Mouse (Mus musculus) testis, adult 2 months (tissue): Measurements from ENCODE around the gene Rab5a. TPM values are rescaled to one million over a fixed set of nuclear protein-coding genes. Genes with fewer than 3 reads are reported as not detected.
"Not testable (repeated sequence)": the region's sequence is repeated elsewhere in the genome, so short reads cannot be mapped to it uniquely, and the experiment has no call there.

Source experiments
- H3K27ac ChIP-seq: fragments of 200-500 bp; 2 replicates; pipeline ENCODE4 v1.5.1; 2012; ENCODE audit warnings: low read depth, low read length; ENCODE audit not compliant: control insufficient read depth, insufficient read depth
- H3K27me3 ChIP-seq: fragments of 200-500 bp; 2 replicates; pipeline ENCODE4 v1.6.1; 2012; ENCODE audit warnings: mild to moderate bottlenecking, low read length, moderate library complexity; ENCODE audit not compliant: control insufficient read depth, insufficient read depth
- H3K36me3 ChIP-seq: fragments of 200-500 bp; 2 replicates; pipeline ENCODE4 v1.6.1; 2012; ENCODE audit warnings: mild to moderate bottlenecking, low read length; ENCODE audit not compliant: control insufficient read depth, insufficient read depth
- H3K4me1 ChIP-seq: fragments of 200-500 bp; 2 replicates; pipeline ENCODE4 v1.6.1; 2012; ENCODE audit warnings: low read length; ENCODE audit not compliant: control insufficient read depth, insufficient read depth
- H3K4me3 ChIP-seq: fragments of 200-500 bp; 2 replicates; pipeline ENCODE4 v1.5.1; 2012; ENCODE audit warnings: low read depth, mild to moderate bottlenecking, low read length, moderate library complexity, mixed read lengths; ENCODE audit not compliant: control insufficient read depth
- CTCF ChIP-seq: fragments of 200-500 bp; IDR thresholded peaks from 2 replicates; pipeline ENCODE4 v1.5.1; 2012; ENCODE audit warnings: low read depth, mild to moderate bottlenecking, inconsistent platforms, low read length, moderate library complexity; ENCODE audit not compliant: control insufficient read depth, insufficient read depth, insufficient replicate concordance
- POLR2A ChIP-seq: fragments of 200-500 bp; IDR thresholded peaks from 2 replicates; pipeline ENCODE4 v1.6.1; 2012; ENCODE audit warnings: low read depth, mild to moderate bottlenecking, inconsistent platforms, low read length, moderate library complexity; ENCODE audit not compliant: control insufficient read depth
- polyA plus RNA-seq: library from polyadenylated mRNA; depleted of rRNA; stranded (reverse); fragments of >200 nt; gene quantifications from 2 replicates; pipeline ENCODE4 v1.2.3, GENCODE M21; 2012

Rab5a gene
- polyA plus RNA-seq, 1 experiment = 5.4 TPM

DNA sequence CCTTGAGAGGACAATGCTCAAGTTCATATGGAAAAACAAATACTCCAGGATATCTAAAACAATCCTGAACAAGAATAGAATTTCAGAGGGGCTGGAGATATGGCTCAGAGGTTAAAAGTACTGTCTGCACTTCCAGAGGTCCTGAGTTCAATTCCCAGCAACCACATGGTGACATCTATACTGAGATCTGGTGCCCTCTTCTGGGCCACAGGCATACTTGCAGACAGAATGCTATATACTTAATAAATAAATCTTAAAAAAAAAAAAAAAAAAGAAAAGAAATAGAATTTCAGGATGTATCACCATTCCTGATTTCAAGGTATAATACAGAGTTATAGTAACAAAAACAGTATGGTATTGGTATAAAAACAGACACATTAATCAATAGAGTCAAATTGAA is 40.3 kb downstream of the Rab5a start:
- no peak overlapping the region for H3K4me3 ChIP-seq

GRCm38 (mm10) chr17:53520509-53520908 is 41.5 kb downstream of the Rab5a start:
- H3K27me3 ChIP-seq = no peaks in the 10 kb centered on the region
- H3K4me1 ChIP-seq = no peaks in the 10 kb centered on the region
- no peak overlapping the region for H3K4me3 ChIP-seq
- no peaks in the 10 kb centered on the region for H3K36me3 ChIP-seq
- TF ChIP-seq POLR2A (no peak), CTCF (no peak)
- no peak overlapping the region for H3K27ac ChIP-seq

More for the DNA sequence above, 40.3 kb downstream of the Rab5a start:
- Histone ChIP-seq H3K27me3 (no peaks in the 10 kb centered on the region), H3K27ac (no peak overlapping the region), H3K36me3 (no peaks in the 10 kb centered on the region), H3K4me1 (no peaks in the 10 kb centered on the region)
- TF ChIP-seq CTCF (no peak), POLR2A (no peak)

DNA sequence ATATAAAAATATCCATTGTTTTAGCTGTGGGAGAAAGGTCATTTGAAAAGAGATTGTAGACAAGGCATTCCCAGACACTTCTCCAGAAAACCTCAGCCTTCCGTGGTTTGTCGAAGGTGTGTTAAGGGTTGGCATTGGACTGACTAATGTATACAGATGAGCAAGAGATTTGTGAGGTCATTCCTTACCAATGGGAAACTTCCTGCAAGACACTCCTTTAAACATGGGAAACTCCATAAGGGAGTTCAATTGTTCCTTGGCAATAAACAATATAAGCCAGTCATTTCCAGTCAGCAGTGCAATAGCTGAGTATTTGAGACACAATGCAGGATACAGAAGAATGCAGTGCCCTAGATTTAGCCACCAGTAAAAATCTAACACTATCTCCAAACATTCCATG is 49.0 kb downstream of the Rab5a start:
- Histone ChIP-seq H3K36me3 (no peaks in the 10 kb centered on the region), H3K4me1 (no peaks in the 10 kb centered on the region), H3K4me3 (no peak overlapping the region), H3K27ac (no peak overlapping the region), H3K27me3 (no peaks in the 10 kb centered on the region)
- TF ChIP-seq POLR2A = no peak
- TF ChIP-seq CTCF = no peak

DNA sequence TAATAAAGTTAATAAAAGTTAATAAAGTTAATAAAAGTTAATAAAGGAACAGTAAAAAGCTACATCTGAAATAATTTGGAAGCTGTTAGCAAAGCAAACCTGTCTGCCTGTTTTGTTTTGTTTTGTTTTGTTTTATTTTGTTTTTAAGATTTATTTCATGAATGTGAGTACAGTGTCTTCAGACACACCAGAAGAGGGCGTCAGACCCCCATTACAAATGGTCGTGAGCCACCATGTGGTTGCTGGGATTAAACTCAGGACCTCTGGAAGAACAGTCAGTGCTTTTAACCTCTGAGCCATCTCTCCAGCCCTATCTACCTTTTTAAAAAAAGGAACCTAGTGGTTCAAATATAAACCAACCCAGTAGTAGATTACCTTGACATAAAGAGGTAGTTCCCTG is 52.1 kb downstream of the Rab5a start:
- no peaks in the 10 kb centered on the region for H3K4me1 ChIP-seq
- H3K4me3 ChIP-seq = no peak overlapping the region
- no peaks in the 10 kb centered on the region for H3K36me3 ChIP-seq

GRCm38 (mm10) chr17:53532425-53532824 is 53.4 kb downstream of the Rab5a start:
- H3K27ac ChIP-seq = no peak overlapping the region
- H3K36me3 ChIP-seq = no peaks in the 10 kb centered on the region
- TF ChIP-seq CTCF (no peak), POLR2A (no peak)
- H3K4me1 ChIP-seq = no peaks in the 10 kb centered on the region
- H3K4me3 ChIP-seq = no peak overlapping the region
- H3K27me3 ChIP-seq = no peaks in the 10 kb centered on the region

More for the DNA sequence above, 52.1 kb downstream of the Rab5a start:
- H3K27me3 ChIP-seq = no peaks in the 10 kb centered on the region
- TF ChIP-seq POLR2A (no peak), CTCF (no peak)
- no peak overlapping the region for H3K27ac ChIP-seq

DNA sequence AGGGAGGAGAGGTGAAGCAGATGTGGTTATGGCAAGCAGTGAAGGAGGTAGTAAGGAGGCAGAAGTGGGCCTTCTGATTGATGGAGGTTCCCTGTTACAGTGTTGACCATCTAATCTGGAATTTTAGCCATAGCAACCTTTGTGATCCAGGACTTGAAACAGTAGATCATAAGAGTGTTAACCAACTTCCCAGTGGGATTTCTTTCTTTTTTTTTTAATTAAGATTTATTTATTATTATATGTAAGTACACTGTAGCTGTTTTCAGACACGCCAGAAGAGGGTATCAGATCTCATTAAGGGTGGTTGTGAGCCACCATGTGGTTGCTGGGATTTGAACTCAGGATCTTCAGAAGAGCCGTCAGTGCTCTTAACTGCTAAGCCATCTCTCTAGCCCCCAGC is 60.3 kb downstream of the Rab5a start, which contains the start of gene Pp2d1:
Pp2d1 (minus strand) TSS at position 101 of the 400 bp plus-strand sequence.
- H3K27me3 ChIP-seq, H3K36me3 ChIP-seq, H3K27ac ChIP-seq, H3K4me1 ChIP-seq: not testable (repeated sequence)
- H3K4me3 ChIP-seq = peak within 1 kb of the TSS; percentile 80

DNA sequence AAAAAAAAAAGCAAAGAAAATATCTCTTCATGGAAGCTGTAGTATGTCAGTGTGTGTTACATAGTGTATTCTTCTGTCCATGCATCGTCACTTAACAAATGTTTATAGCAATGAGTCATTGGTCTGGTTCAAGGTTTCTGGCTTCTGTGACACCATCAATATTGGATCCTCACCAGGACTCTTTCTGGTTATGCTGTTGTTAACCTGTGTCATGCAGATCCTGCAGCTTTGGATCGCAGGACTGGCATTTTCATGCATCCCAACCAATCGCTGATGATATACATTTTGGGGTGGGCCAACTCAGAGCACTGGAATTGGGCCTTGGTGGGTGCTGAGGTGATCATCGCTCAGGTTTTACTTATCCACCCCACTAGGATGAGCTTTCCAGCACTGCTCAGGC is 63.5 kb downstream of the Rab5a start:
- Histone ChIP-seq H3K4me1 (peaks cover 4% of the 10 kb centered on the region), H3K27me3 (no peaks in the 10 kb centered on the region), H3K36me3 (no peaks in the 10 kb centered on the region), H3K4me3 (no peak overlapping the region), H3K27ac (no peak overlapping the region)
- TF ChIP-seq CTCF (no peak), POLR2A (no peak)

GRCm38 (mm10) chr17:53543591-53544324 is 64.7 kb downstream of the Rab5a start:
- H3K36me3 ChIP-seq = no peaks in the 10 kb centered on the region
- H3K4me1 ChIP-seq = peaks cover 4% of the 10 kb centered on the region
- peak overlapping the region; percentile 73 for H3K27ac ChIP-seq
- H3K27me3 ChIP-seq = no peaks in the 10 kb centered on the region
- TF ChIP-seq POLR2A = 0 out of 2 replicates have a peak, but pooled peaks have one; percentile 43
- no peak for TF ChIP-seq CTCF
- H3K4me3 ChIP-seq = no peak overlapping the region
